Mouse (Mus musculus): ENCODE results near the gene Rdh16f1. TPM values are rescaled to one million over a fixed set of nuclear protein-coding genes. Genes with fewer than 3 reads are reported as not detected.
"Not testable (repeated sequence)": the region's sequence is repeated elsewhere in the genome, so short reads cannot be mapped to it uniquely, and the experiment has no call there.

The Rdh16f1 gene
- polyA plus RNA-seq, 1 experiment from 2014 or later = not detected

DNA sequence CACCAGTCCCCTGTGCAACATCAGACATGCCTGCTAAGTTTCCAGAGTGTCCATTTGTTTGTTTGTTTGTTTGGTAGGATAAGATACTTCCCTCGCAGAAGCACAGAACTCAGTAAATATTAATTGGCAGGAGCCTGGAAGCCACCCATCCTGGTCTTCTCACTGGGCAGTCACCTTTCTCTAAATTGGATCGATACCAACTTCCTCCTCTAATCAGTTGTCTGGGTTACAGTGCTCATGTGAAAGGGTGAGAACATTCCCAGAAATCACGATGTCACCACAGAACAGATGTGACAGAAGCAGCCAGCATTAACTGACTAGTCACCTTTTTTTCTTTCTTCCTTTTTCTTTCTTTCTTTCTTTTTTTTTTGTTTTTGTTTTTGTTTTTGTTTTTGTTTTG lies 4.3 kb upstream of the Rdh16f1 start:
- no peaks in the 10 kb centered on the region for H3K9me3 ChIP-seq
- DNase-seq (ENCODE audit: low spot score) = no peak
- no peak overlapping the region for H3K27ac ChIP-seq
- 0 out of 2 replicates have a peak, but pooled peaks cover 4% of the 10 kb centered on the region for H3K36me3 ChIP-seq
- WGBS = 60% methylated on average over 3 of the region's 3 CpGs
- H3K4me1 ChIP-seq = peaks cover 14% of the 10 kb centered on the region
- H3K27me3 ChIP-seq (ENCODE audit: insufficient read depth, poor library complexity, severe bottlenecking) = no peaks in the 10 kb centered on the region
- no peak overlapping the region for H3K4me3 ChIP-seq

DNA sequence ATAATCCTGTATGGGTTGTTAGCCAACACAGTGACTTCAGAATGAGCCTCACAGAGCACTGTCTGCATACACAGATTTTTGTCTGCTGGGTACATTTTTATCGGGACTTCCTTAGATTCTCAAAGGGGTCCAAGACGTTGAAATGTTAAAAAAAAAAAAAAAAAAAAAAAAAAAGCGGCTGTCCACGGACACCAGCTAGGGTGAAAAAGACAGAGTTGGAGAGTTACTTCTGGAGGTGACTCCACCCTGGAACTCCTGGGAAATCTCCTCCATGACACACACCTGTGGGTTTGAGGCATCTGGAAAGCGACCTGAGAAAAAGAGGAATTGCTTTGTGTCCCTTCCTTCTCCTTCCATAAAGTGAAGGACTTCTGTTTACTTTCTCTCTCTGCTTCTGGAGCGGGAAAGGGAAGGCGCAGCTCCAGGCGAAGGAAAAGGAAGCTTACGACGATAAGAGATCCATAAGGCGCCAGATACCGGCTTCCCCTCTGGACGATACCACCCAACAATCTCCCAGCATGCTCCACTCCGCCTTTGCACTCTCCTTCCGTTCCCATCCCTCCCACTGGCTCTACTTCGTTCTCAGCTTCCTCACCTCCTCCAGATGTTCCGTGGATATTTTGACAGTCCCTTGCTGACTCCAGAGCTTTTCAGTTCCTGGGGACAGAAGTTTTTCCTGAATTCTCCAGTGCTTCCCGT lies 3.7 kb upstream of the Rdh16f1 start:
- Histone ChIP-seq H3K4me1 (peaks cover 9% of the 10 kb centered on the region), H3K27me3 (ENCODE audit: insufficient read depth, poor library complexity, severe bottlenecking) (no peaks in the 10 kb centered on the region), H3K4me3 (peak overlapping the region; percentile 47), H3K9me3 (no peaks in the 10 kb centered on the region), H3K27ac (peak overlapping the region; percentile 56), H3K36me3 (no peaks in the 10 kb centered on the region)
- 27% methylated on average over 18 of the region's 18 CpGs for WGBS
- no peak for DNase-seq (ENCODE audit: low spot score)

- DNase-seq (ENCODE audit: low spot score) = peak; percentile 56
- H3K9me3 ChIP-seq; H3K27me3 ChIP-seq (ENCODE audit: insufficient read depth, poor library complexity, severe bottlenecking); H3K4me3 ChIP-seq; H3K27ac ChIP-seq; H3K4me1 ChIP-seq; H3K36me3 ChIP-seq: not testable (repeated sequence)
- 75% methylated on average over 10 of the region's 10 CpGs for WGBS
Observed at GRCm38 (mm10) chr10:127762926-127763325, 3.3 kb downstream of the Rdh16f1 start.

- Histone ChIP-seq H3K27me3 (ENCODE audit: insufficient read depth, poor library complexity, severe bottlenecking) (no peaks in the 10 kb centered on the region), H3K9me3 (no peaks in the 10 kb centered on the region), H3K27ac (no peak overlapping the region), H3K36me3 (no peaks in the 10 kb centered on the region), H3K4me3 (no peak overlapping the region), H3K4me1 (no peaks in the 10 kb centered on the region)
- peak; percentile 54 for DNase-seq (ENCODE audit: low spot score)
- 66% methylated on average over 12 of the region's 12 CpGs for WGBS
Observed at GRCm38 (mm10) chr10:127763914-127764680, 4.5 kb downstream of the Rdh16f1 start.

DNA sequence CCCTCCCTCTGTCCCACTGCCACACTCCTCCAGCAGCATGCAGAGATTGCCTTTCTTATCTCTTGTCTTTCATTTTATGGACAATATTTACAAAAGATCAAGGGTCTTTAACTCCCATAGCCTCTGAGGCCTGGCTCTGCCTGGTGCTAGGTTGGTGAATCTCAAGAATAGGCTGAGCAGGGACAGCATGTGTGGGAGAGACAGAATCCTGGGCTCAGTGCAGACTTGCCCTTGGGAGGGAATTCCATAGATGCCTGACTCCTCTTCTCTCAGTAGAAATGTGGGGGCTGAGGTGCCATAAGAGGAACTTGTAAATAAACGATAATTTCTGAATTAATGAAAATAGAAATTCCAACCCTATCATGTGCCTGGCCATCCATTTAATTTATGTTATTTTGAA lies 7.0 kb downstream of the Rdh16f1 start:
- WGBS = 59% methylated on average over 1 of the region's 1 CpGs
- no peaks in the 10 kb centered on the region for H3K27me3 ChIP-seq (ENCODE audit: insufficient read depth, poor library complexity, severe bottlenecking)
- no peak overlapping the region for H3K27ac ChIP-seq
- peak; percentile 72 for DNase-seq (ENCODE audit: low spot score)
- H3K4me1 ChIP-seq = no peaks in the 10 kb centered on the region
- no peak overlapping the region for H3K4me3 ChIP-seq
- H3K36me3 ChIP-seq = no peaks in the 10 kb centered on the region
- no peaks in the 10 kb centered on the region for H3K9me3 ChIP-seq

GRCm38 (mm10) chr10:127776011-127776410 lies 16.4 kb downstream of the Rdh16f1 start, which contains the start of gene Rdh9:
Gene Rdh9, plus strand, starts transcription at chr10:127776386.
- H3K4me1 ChIP-seq = no peaks in the 10 kb centered on the region
- H3K27ac ChIP-seq = no peak within 1 kb of the TSS
- H3K36me3 ChIP-seq = no peaks in the 10 kb centered on the region
- H3K9me3 ChIP-seq = no peaks in the 10 kb centered on the region
- peak; percentile 48 for DNase-seq (ENCODE audit: low spot score)
- WGBS = 74% methylated on average over 2 of the region's 2 CpGs
- no peaks in the 10 kb centered on the region for H3K27me3 ChIP-seq (ENCODE audit: insufficient read depth, poor library complexity, severe bottlenecking)
- no peak within 1 kb of the TSS for H3K4me3 ChIP-seq

GRCm38 (mm10) chr10:127782321-127782720 lies 22.7 kb downstream of the Rdh16f1 start:
- not testable (repeated sequence) for H3K9me3 ChIP-seq; H3K27ac ChIP-seq; H3K4me1 ChIP-seq; H3K36me3 ChIP-seq; H3K4me3 ChIP-seq; H3K27me3 ChIP-seq (ENCODE audit: insufficient read depth, poor library complexity, severe bottlenecking)
- DNase-seq (ENCODE audit: low spot score) = peak; percentile 39
- WGBS = 92% methylated on average over 17 of the region's 17 CpGs

DNA sequence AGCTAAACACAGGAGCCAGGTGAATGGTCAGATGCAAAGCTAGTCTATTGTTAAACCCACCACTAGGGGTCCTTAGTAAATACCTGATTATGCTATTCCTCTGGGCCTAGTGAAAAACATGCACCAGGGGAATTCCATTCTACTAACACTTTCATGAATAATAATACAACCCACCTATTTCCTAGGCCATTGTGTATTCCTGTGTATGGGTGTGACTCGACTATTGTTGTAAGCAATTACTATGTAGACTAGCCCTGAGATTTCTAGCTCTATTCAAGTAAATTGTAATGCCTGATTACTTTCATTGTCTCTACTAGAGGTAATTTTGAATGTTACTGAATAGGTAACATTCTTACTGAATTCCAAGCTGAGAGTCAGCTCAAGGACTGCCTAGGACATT lies 25.8 kb downstream of the Rdh16f1 start:
- not testable (repeated sequence) for H3K4me1 ChIP-seq; H3K27ac ChIP-seq; H3K9me3 ChIP-seq; H3K36me3 ChIP-seq; DNase-seq (ENCODE audit: low spot score); H3K27me3 ChIP-seq (ENCODE audit: insufficient read depth, poor library complexity, severe bottlenecking); H3K4me3 ChIP-seq
- WGBS = 82% methylated on average over 1 of the region's 1 CpGs

DNA sequence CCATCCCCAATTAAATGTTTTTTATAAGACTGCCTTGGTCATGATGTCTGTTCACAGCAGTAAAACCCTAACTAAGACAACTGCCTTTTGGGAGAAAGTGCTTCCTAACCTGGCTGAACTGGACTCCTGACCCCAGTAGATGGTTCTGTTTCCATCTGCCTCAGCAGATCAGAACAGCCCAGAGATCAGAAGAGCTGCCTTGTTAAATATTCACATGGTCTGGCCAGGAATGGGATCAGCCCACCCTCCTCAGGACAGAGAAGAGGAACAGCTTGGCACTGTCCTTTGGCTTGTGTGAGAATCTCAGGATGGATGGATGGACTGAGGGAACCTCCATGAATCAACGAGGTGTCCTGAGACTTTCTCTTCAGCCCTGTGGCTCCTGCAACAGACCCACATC lies 39.7 kb downstream of the Rdh16f1 start:
- no peak for DNase-seq (ENCODE audit: low spot score)
- H3K4me1 ChIP-seq = no peaks in the 10 kb centered on the region
- no peaks in the 10 kb centered on the region for H3K9me3 ChIP-seq
- H3K4me3 ChIP-seq = no peak overlapping the region
- H3K36me3 ChIP-seq = no peaks in the 10 kb centered on the region
- H3K27ac ChIP-seq = no peak overlapping the region
- WGBS = 76% methylated on average over 1 of the region's 1 CpGs
- no peaks in the 10 kb centered on the region for H3K27me3 ChIP-seq (ENCODE audit: insufficient read depth, poor library complexity, severe bottlenecking)

GRCm38 (mm10) chr10:127800891-127801290 lies 41.3 kb downstream of the Rdh16f1 start, which contains the start of gene Rdh16:
Gene Rdh16, plus strand, starts transcription at chr10:127801152.
- Histone ChIP-seq H3K27me3 (ENCODE audit: insufficient read depth, poor library complexity, severe bottlenecking) (no peaks in the 10 kb centered on the region), H3K36me3 (no peaks in the 10 kb centered on the region), H3K27ac (no peak within 1 kb of the TSS), H3K4me1 (no peaks in the 10 kb centered on the region), H3K9me3 (no peaks in the 10 kb centered on the region), H3K4me3 (no peak within 1 kb of the TSS)
- WGBS = 84% methylated on average over 6 of the region's 6 CpGs
- DNase-seq (ENCODE audit: low spot score) = no peak

- Histone ChIP-seq H3K4me1 (no peaks in the 10 kb centered on the region), H3K9me3 (no peaks in the 10 kb centered on the region), H3K27ac (no peak overlapping the region), H3K27me3 (ENCODE audit: insufficient read depth, poor library complexity, severe bottlenecking) (no peaks in the 10 kb centered on the region), H3K4me3 (no peak overlapping the region), H3K36me3 (no peaks in the 10 kb centered on the region)
- WGBS = 83% methylated on average over 2 of the region's 2 CpGs
- no peak for DNase-seq (ENCODE audit: low spot score)
Observed at GRCm38 (mm10) chr10:127801612-127802011, 42.0 kb downstream of the Rdh16f1 start.

- H3K27me3 ChIP-seq (ENCODE audit: insufficient read depth, poor library complexity, severe bottlenecking) = no peaks in the 10 kb centered on the region
- no peak for DNase-seq (ENCODE audit: low spot score)
- WGBS = 68% methylated on average over 5 of the region's 5 CpGs
Observed at GRCm38 (mm10) chr10:127802236-127802635, 42.6 kb downstream of the Rdh16f1 start.

GRCm38 (mm10) chr10:127804416-127804815 lies 44.8 kb downstream of the Rdh16f1 start:
- Histone ChIP-seq H3K4me1 (no peaks in the 10 kb centered on the region), H3K9me3 (no peaks in the 10 kb centered on the region), H3K27ac (no peak overlapping the region), H3K36me3 (no peaks in the 10 kb centered on the region), H3K27me3 (ENCODE audit: insufficient read depth, poor library complexity, severe bottlenecking) (no peaks in the 10 kb centered on the region), H3K4me3 (no peak overlapping the region)
- no peak for DNase-seq (ENCODE audit: low spot score)
- 65% methylated on average over 7 of the region's 7 CpGs for WGBS

More at GRCm38 (mm10) chr10:127802236-127802635, 42.6 kb downstream of the Rdh16f1 start:
- Histone ChIP-seq H3K4me3 (no peak overlapping the region), H3K4me1 (no peaks in the 10 kb centered on the region), H3K36me3 (no peaks in the 10 kb centered on the region), H3K9me3 (no peaks in the 10 kb centered on the region), H3K27ac (no peak overlapping the region)

Measured in heart, embryonic 10.5 days (tissue).